Mouse (Mus musculus): Measurements from ENCODE around the gene Zfp605. TPM values are rescaled to one million over a fixed set of nuclear protein-coding genes. Genes with fewer than 3 reads are reported as not detected.
A peak's percentile ranks its signal among the peaks of the same experiment; 100 is the strongest.

Zfp605 gene
- polyA plus RNA-seq, 1 experiment from 2014 or later, result 2.4 TPM

GRCm38 (mm10) chr5:110143007-110143406 is 33.1 kb downstream of the Zfp605 start:
- H3K4me3 ChIP-seq (ENCODE audit: control insufficient read depth in 1 of 2, insufficient read depth in 1 of 2, low read depth in 1 of 2, low read length in 2 of 2), result no peak overlapping the region
- ATAC-seq (ENCODE audit: insufficient number of reproducible peaks, insufficient read depth, low FRiP score, low read depth), result no peak

GRCm38 (mm10) chr5:110169374-110169773 is 59.5 kb downstream of the Zfp605 start:
- Histone ChIP-seq H3K36me3 (ENCODE audit: control insufficient read depth, insufficient read depth, low read length) (peaks cover 81% of the 10 kb centered on the region), H3K4me1 (ENCODE audit: control insufficient read depth in 2 of 2, insufficient read depth in 2 of 2, low read length in 2 of 2) (no peaks in the 10 kb centered on the region), H3K9me3 (ENCODE audit: control insufficient read depth, low read length) (no peaks in the 10 kb centered on the region), H3K27ac (replicated peaks in 1 of 2; ENCODE audit: control insufficient read depth in 1 of 2, insufficient read depth in 1 of 2, low read depth in 2 of 2, low read length in 2 of 2) (no peak overlapping the region), H3K4me2 (ENCODE audit: low read length) (no peak overlapping the region), H3K9ac (ENCODE audit: low read length) (no peak overlapping the region), H3K4me3 (ENCODE audit: control insufficient read depth in 1 of 2, insufficient read depth in 1 of 2, low read depth in 1 of 2, low read length in 2 of 2) (no peak overlapping the region), H3K27me3 (ENCODE audit: control insufficient read depth, insufficient read depth, low read length) (no peaks in the 10 kb centered on the region)
- WGBS, result 92% methylated on average over 4 of the region's 4 CpGs
- no peak for ATAC-seq (ENCODE audit: insufficient number of reproducible peaks, insufficient read depth, low FRiP score, low read depth)

More at GRCm38 (mm10) chr5:110143007-110143406, 33.1 kb downstream of the Zfp605 start:
- peaks cover 85% of the 10 kb centered on the region for H3K36me3 ChIP-seq (ENCODE audit: control insufficient read depth, insufficient read depth, low read length)
- H3K9me3 ChIP-seq (ENCODE audit: control insufficient read depth, low read length), result no peaks in the 10 kb centered on the region
- H3K4me2 ChIP-seq (ENCODE audit: low read length), result no peak overlapping the region
- 88% methylated on average over 5 of the region's 5 CpGs for WGBS
- H3K27me3 ChIP-seq (ENCODE audit: control insufficient read depth, insufficient read depth, low read length), result no peaks in the 10 kb centered on the region
- no peak overlapping the region for H3K27ac ChIP-seq (replicated peaks in 1 of 2; ENCODE audit: control insufficient read depth in 1 of 2, insufficient read depth in 1 of 2, low read depth in 2 of 2, low read length in 2 of 2)
- no peak overlapping the region for H3K9ac ChIP-seq (ENCODE audit: low read length)
- H3K4me1 ChIP-seq (ENCODE audit: control insufficient read depth in 2 of 2, insufficient read depth in 2 of 2, low read length in 2 of 2), result 0 out of 4 replicates have a peak, but pooled peaks cover 0 to 2% of the 10 kb centered on the region in 2 experiments

GRCm38 (mm10) chr5:110176362-110177020 is 66.6 kb downstream of the Zfp605 start, which contains the start of gene Golga3:
Gene Golga3 (plus strand): TSS chr5:110176701.
- peaks cover 0 to 15% of the 10 kb centered on the region in 2 experiments; a peak in 2 of 4 replicates for H3K4me1 ChIP-seq (ENCODE audit: control insufficient read depth in 2 of 2, insufficient read depth in 2 of 2, low read length in 2 of 2)
- peak within 1 kb of the TSS; percentile 90 to 97 for H3K4me3 ChIP-seq (ENCODE audit: control insufficient read depth in 1 of 2, insufficient read depth in 1 of 2, low read depth in 1 of 2, low read length in 2 of 2)
- H3K9ac ChIP-seq (ENCODE audit: low read length), result peak within 1 kb of the TSS; percentile 92
- no peaks in the 10 kb centered on the region for H3K9me3 ChIP-seq (ENCODE audit: control insufficient read depth, low read length)
- ATAC-seq (ENCODE audit: insufficient number of reproducible peaks, insufficient read depth, low FRiP score, low read depth), result peak; percentile 96
- H3K27ac ChIP-seq (replicated peaks in 1 of 2; ENCODE audit: control insufficient read depth in 1 of 2, insufficient read depth in 1 of 2, low read depth in 2 of 2, low read length in 2 of 2), result peak within 1 kb of the TSS; percentile 76 to 83
- H3K36me3 ChIP-seq (ENCODE audit: control insufficient read depth, insufficient read depth, low read length), result peaks cover 15% of the 10 kb centered on the region
- H3K27me3 ChIP-seq (ENCODE audit: control insufficient read depth, insufficient read depth, low read length), result no peaks in the 10 kb centered on the region
- peak within 1 kb of the TSS; percentile 80 for H3K4me2 ChIP-seq (ENCODE audit: low read length)
- WGBS, result under 1% methylated on average over 40 of the region's 41 CpGs

GRCm38 (mm10) chr5:110177021-110177420 is 67.1 kb downstream of the Zfp605 start:
- WGBS, result 3% methylated on average over 19 of the region's 19 CpGs
- Histone ChIP-seq H3K4me3 (ENCODE audit: control insufficient read depth in 1 of 2, insufficient read depth in 1 of 2, low read depth in 1 of 2, low read length in 2 of 2) (peak overlapping the region; percentile 90 to 97), H3K4me2 (ENCODE audit: low read length) (peak overlapping the region; percentile 70), H3K9me3 (ENCODE audit: control insufficient read depth, low read length) (no peaks in the 10 kb centered on the region), H3K27me3 (ENCODE audit: control insufficient read depth, insufficient read depth, low read length) (no peaks in the 10 kb centered on the region), H3K4me1 (ENCODE audit: control insufficient read depth in 2 of 2, insufficient read depth in 2 of 2, low read length in 2 of 2) (peaks cover 0 to 15% of the 10 kb centered on the region in 2 experiments; a peak in 2 of 4 replicates), H3K36me3 (ENCODE audit: control insufficient read depth, insufficient read depth, low read length) (peaks cover 14% of the 10 kb centered on the region), H3K9ac (ENCODE audit: low read length) (peak overlapping the region; percentile 92), H3K27ac (replicated peaks in 1 of 2; ENCODE audit: control insufficient read depth in 1 of 2, insufficient read depth in 1 of 2, low read depth in 2 of 2, low read length in 2 of 2) (peak overlapping the region; percentile 76 to 83)
- ATAC-seq (ENCODE audit: insufficient number of reproducible peaks, insufficient read depth, low FRiP score, low read depth), result peak; percentile 9; the same call in 1 of the 2 replicates

GRCm38 (mm10) chr5:110178628-110179027 is 68.7 kb downstream of the Zfp605 start:
- H3K36me3 ChIP-seq (ENCODE audit: control insufficient read depth, insufficient read depth, low read length), result peaks cover 18% of the 10 kb centered on the region
- peaks cover 0 to 15% of the 10 kb centered on the region in 2 experiments; a peak in 2 of 4 replicates for H3K4me1 ChIP-seq (ENCODE audit: control insufficient read depth in 2 of 2, insufficient read depth in 2 of 2, low read length in 2 of 2)
- no peaks in the 10 kb centered on the region for H3K27me3 ChIP-seq (ENCODE audit: control insufficient read depth, insufficient read depth, low read length)
- H3K27ac ChIP-seq (replicated peaks in 1 of 2; ENCODE audit: control insufficient read depth in 1 of 2, insufficient read depth in 1 of 2, low read depth in 2 of 2, low read length in 2 of 2), result no peak overlapping the region
- no peak overlapping the region for H3K4me3 ChIP-seq (ENCODE audit: control insufficient read depth in 1 of 2, insufficient read depth in 1 of 2, low read depth in 1 of 2, low read length in 2 of 2)
- H3K4me2 ChIP-seq (ENCODE audit: low read length), result no peak overlapping the region
- no peaks in the 10 kb centered on the region for H3K9me3 ChIP-seq (ENCODE audit: control insufficient read depth, low read length)
- H3K9ac ChIP-seq (ENCODE audit: low read length), result no peak overlapping the region
- no peak for ATAC-seq (ENCODE audit: insufficient number of reproducible peaks, insufficient read depth, low FRiP score, low read depth)
- WGBS, result 65% methylated on average over 2 of the region's 2 CpGs

Other genes starting within 250 kb of the Zfp605 start
- 0.22 and 0.45 TPM in 2 replicates for gene Gm15446, start 186.7 kb upstream of the Zfp605 start, polyA plus RNA-seq (2014; fragmentation: Nextera tagmentation; extraction: Ambion mirVana)
- 10.6 and 12.1 TPM in 2 replicates for gene Zfp932, start 113.6 kb upstream of the Zfp605 start, polyA plus RNA-seq (2014; fragmentation: Nextera tagmentation; extraction: Ambion mirVana)
- 1.3 and 3.9 TPM in 2 replicates for gene Gm17655, start 37.6 kb upstream of the Zfp605 start, polyA plus RNA-seq (2014; fragmentation: Nextera tagmentation; extraction: Ambion mirVana)
- gene Gm35315, start 15.7 kb upstream of the Zfp605 start, polyA plus RNA-seq (2014; fragmentation: Nextera tagmentation; extraction: Ambion mirVana), result 0.11 and 0.16 TPM in 2 replicates
- gene Plcxd1, start 10.1 kb upstream of the Zfp605 start, polyA plus RNA-seq (2014; fragmentation: Nextera tagmentation; extraction: Ambion mirVana), result 0.23 and 0.30 TPM in 2 replicates
- 15.9 and 22.0 TPM in 2 replicates for gene Gtpbp6, start 1.9 kb upstream of the Zfp605 start, polyA plus RNA-seq (2014; fragmentation: Nextera tagmentation; extraction: Ambion mirVana)
- 29.7 and 32.5 TPM in 2 replicates for gene Chfr, start 25.8 kb downstream of the Zfp605 start, polyA plus RNA-seq (2014; fragmentation: Nextera tagmentation; extraction: Ambion mirVana)
- gene Golga3, start 66.6 kb downstream of the Zfp605 start, polyA plus RNA-seq (2014; fragmentation: Nextera tagmentation; extraction: Ambion mirVana), result 18.7 and 19.1 TPM in 2 replicates
- gene Ankle2, start 120.9 kb downstream of the Zfp605 start, polyA plus RNA-seq (2014; fragmentation: Nextera tagmentation; extraction: Ambion mirVana), result 25.4 and 27.3 TPM in 2 replicates
- gene Pgam5, start 159.8 kb downstream of the Zfp605 start, polyA plus RNA-seq (2014; fragmentation: Nextera tagmentation; extraction: Ambion mirVana), result 56.3 and 58.3 TPM in 2 replicates
- 14.6 and 19.4 TPM in 2 replicates for gene Pxmp2, start 176.1 kb downstream of the Zfp605 start, polyA plus RNA-seq (2014; fragmentation: Nextera tagmentation; extraction: Ambion mirVana)
- 16.1 and 19.6 TPM in 2 replicates for gene Pole, start 176.2 kb downstream of the Zfp605 start, polyA plus RNA-seq (2014; fragmentation: Nextera tagmentation; extraction: Ambion mirVana)
- gene P2rx2, start 233.1 kb downstream of the Zfp605 start, polyA plus RNA-seq (2014; fragmentation: Nextera tagmentation; extraction: Ambion mirVana), result not detected in 2 replicates
- gene Lrcol1, start 234.6 kb downstream of the Zfp605 start, polyA plus RNA-seq (2014; fragmentation: Nextera tagmentation; extraction: Ambion mirVana), result not detected in 2 replicates